Mouse (Mus musculus): ENCODE results near the gene Mrpl34.
"Not testable (repeated sequence)": the region's sequence is repeated elsewhere in the genome, so short reads cannot be mapped to it uniquely, and the experiment has no call there.

Gene Mrpl34

DNA sequence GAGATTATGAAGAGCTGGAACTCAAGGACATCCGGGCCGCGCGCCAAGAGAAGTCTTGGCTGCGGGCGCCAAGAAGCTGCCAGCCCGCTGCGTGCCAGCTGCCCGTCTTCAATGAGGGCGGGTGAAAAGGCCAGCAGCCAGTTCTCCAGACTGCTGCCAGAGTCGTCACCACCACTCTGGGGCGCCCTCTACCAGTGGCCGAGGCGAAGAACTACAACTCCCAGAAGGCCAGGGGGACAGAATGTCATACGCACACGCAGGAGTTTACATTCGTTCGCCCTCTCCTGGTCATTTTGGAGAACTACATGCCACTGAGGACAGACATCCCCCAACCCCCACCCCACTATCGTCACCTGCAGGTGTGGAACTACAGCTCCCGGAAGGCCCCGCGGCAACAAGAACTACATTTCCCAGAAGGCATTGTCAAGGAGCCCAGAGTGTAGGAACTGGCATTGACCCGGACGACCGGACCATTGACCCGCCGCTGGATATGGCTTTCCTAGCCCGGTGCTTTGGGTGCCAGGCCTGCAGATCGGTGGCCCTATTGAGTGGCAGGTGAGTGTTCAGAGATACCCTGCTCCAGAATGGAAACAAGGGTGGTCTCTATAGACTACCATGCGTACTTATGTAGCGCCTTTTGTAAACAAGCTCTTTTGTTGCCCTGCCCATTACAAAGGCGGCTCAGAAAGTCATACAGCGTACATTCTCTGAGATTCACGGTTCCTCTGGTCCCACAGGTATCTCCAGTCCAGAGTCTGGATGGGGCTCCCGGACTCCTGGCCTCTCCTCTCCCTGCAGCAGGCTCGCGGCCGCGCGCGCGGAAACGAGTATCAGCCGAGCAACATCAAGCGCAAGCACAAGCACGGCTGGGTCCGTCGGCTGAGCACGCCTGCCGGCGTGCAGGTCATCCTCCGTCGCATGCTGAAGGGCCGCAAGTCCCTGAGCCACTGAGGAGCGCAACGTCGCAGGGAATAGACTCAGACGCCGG is at the start of gene Mrpl34:
Gene Mrpl34, plus strand, starts transcription at position 447 of the 988 bp plus-strand sequence.
- peak; percentile 96 to 97 for DNase-seq (ENCODE audit: low read depth in 1 of 2, low spot score in 2 of 2)

- DNase-seq (ENCODE audit: low read depth in 1 of 2, low spot score in 2 of 2), result no peak
Observed at GRCm38 (mm10) chr8:71422121-71422520, 42.6 kb upstream of the Mrpl34 start.

DNA sequence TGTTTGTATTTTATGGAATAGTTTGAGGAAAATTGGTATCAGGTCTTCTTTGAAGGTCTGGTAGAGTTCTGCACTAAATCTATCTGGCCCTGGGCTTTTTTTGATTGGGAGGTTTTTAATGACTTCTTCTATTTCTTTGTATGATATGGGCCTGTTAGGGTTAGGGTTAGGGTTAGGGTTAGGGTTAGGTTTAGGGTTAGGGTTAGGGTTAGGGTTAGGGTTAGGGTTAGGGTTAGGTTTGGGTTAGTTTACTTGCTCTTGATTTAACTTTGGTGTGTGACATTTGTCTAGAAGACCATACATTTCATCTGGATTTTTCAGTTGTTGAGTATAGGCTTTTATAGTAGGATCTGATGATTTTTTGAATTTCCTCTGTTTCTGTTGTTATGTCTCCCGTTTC is 31.8 kb upstream of the Mrpl34 start:
- DNase-seq (ENCODE audit: low read depth in 1 of 2, low spot score in 2 of 2), result not testable (repeated sequence)

- no peak for DNase-seq (ENCODE audit: low read depth in 1 of 2, low spot score in 2 of 2)
Observed at GRCm38 (mm10) chr8:71437041-71437440, 27.7 kb upstream of the Mrpl34 start.

DNA sequence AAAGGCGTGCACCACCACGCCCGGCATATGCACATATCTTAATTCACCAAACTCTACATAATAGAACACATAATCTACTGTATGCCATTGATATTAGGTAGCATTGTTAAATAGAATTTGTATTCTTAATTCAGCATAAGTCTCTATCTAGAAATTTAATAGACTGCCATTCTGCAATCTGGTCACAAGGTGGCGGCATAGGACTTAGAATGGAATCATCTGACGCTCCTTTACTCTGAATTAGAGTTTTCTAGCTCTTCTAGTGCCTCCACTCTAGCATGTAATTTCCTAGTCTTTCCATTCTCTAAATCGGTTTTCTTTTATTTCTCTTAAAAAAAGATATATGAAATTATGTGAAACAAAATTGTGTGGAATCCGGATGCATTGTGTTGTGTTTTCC is 23.4 kb upstream of the Mrpl34 start:
- DNase-seq (ENCODE audit: low read depth in 1 of 2, low spot score in 2 of 2), result no peak

DNA sequence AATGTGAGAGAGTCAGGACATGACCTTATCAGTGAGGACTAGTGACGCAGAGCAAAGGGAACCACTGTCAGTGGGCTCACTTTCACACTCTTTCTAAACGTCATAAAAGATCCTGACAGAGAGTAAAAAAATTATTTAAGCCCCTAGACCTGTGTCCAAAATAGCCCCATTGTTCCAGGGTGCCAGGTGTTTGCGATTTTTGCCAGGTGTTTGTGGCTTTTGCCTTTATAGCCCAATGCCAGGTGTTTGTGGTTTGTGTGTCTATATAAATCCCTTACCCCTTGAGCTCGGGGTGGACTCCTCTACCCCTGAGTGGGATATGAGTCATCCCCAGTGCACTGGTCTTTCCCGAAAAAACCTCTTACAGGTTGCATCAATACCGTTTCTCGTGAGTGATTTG is 19.7 kb upstream of the Mrpl34 start:
- no peak for DNase-seq (ENCODE audit: low read depth in 1 of 2, low spot score in 2 of 2)

- no peak for DNase-seq (ENCODE audit: low read depth in 1 of 2, low spot score in 2 of 2)
Observed at GRCm38 (mm10) chr8:71451337-71451736, 13.4 kb upstream of the Mrpl34 start.

DNA sequence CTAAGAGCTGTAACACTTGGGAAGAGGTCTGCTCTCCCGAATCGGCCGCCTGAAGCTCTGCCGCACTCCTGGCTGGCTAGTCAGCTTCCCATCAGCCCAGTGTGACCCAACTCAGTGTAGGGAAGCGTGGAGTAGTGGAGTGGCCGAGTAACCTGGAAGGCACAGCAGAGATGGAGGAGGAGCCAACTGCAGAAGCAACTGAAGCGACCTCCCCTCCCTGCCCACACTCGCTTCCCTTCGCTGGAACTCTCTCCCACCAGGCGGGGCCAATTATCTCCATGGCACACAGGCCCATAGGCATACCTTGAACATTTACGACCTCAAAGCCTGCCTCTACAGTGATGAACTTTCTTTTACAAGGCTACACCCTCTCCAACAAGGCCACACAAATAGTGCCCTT is 13.0 kb upstream of the Mrpl34 start:
- DNase-seq (ENCODE audit: low read depth in 1 of 2, low spot score in 2 of 2), result no peak

GRCm38 (mm10) chr8:71452669-71453068 is 12.1 kb upstream of the Mrpl34 start:
- DNase-seq (ENCODE audit: low read depth in 1 of 2, low spot score in 2 of 2), result no peak

- DNase-seq (ENCODE audit: low read depth in 1 of 2, low spot score in 2 of 2), result no peak
Observed at GRCm38 (mm10) chr8:71454668-71455067, 10.1 kb upstream of the Mrpl34 start.

DNA sequence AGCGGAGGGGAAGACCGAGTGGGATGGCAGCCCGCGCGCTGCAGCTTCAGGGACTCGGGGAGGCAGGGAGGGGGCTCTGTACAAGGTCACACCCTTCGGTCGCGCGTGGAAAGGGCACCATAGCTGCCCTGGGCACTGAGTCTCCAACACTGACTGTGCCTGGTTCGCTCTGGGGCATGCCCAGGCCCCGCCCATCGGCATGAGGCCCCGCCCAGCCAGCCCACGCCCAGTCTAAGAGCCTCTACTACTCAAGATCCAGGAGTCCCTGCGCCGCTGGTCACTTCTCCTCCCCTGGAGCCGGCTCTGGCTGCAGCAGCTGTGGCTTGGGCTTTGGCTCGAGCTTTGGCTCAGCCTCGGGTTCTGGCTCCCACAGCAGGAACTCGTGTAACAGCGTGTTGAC is 7.9 kb upstream of the Mrpl34 start:
- no peak for DNase-seq (ENCODE audit: low read depth in 1 of 2, low spot score in 2 of 2)

GRCm38 (mm10) chr8:71457659-71458270 is 7.0 kb upstream of the Mrpl34 start:
- DNase-seq (ENCODE audit: low read depth in 1 of 2, low spot score in 2 of 2), result no peak

DNA sequence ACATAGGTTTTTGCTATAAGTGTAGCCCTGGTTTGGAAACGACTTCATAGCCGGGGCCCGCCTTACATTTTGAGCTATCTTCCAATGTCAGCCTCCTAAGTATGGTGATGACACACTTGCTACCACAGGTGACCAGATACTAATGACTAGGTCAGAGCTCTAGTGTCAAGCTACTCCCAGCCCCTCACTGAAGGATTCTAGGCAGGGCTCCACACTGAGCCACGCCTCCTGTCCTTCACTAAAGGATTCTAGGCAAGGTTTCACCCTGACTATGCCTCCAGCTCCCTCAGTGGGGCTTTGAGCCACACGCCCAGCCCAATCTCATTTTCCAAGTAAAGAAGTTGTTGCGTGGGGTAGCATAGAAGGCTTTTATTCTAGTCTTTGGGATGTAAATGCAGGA is 4.0 kb upstream of the Mrpl34 start:
- DNase-seq (ENCODE audit: low read depth in 1 of 2, low spot score in 2 of 2), result no peak

GRCm38 (mm10) chr8:71461152-71461840 is 3.5 kb upstream of the Mrpl34 start:
- no peak for DNase-seq (ENCODE audit: low read depth in 1 of 2, low spot score in 2 of 2)

GRCm38 (mm10) chr8:71462191-71462590 is 2.6 kb upstream of the Mrpl34 start:
- DNase-seq (ENCODE audit: low read depth in 1 of 2, low spot score in 2 of 2), result no peak

DNA sequence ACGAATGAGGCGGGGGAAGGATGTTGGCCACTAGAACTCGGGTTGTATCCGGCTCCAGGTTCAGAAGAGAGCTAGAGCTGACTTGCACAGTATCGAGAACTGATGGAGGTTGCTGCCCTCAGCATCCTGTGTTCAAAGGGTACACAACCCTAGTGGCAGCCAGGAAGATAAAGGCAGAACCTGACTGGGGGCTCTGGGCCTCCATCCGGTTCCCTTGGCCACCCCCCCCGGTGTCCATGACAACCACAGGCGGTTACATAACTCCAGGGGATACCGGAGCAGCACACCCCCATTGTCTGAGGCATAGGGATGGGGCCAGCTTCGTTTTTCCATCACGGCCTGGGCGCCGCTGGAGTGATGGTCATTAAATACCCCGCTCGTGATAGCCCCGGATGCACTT is 2.0 kb upstream of the Mrpl34 start:
- no peak for DNase-seq (ENCODE audit: low read depth in 1 of 2, low spot score in 2 of 2)

DNA sequence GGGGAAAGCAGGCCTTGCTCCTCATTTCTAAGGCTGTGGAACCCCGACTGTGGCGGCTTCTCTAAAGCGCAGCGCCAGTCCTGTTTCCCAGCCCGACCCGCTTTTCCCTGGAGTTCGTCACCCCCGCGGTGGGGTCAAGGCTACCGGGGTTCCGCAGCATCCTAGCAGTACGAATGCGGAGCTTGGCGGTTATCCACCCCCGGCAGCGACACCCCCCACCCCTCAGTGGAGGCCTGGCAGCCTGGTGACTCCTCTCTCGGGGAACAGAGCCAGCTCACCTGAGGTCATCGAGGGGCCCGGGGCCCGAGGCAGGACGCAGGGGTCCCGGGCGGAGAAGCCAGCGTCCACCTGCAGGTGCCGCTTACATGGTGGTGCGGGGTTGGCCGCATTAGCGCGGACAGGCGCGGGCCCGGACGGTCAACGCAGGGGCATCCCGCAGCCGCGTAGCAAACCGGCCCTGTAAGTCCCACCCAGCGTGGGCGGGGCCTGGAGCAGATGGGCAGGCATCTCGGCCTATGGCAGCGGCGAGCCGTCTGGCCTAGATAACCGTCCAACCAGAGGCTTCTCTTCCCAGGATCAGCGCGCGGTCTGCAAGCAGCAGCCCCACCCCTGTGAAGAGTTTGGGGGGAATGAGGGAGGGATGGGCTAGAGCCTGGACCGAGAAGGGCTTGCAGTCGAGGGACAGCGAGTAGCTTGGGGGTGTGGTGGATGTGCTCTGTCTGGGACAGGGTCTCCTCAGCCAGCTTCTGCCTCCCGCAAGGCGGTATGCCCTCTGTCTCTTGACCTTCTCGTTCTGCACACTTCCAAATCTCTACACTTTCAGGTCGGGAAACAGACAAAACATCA is 1.3 kb upstream of the Mrpl34 start, which contains the start of gene Abhd8:
Gene Abhd8, minus strand, starts transcription at position 468 of the 846 bp plus-strand sequence.
- peak; percentile 74 to 86 for DNase-seq (ENCODE audit: low read depth in 1 of 2, low spot score in 2 of 2)

DNA sequence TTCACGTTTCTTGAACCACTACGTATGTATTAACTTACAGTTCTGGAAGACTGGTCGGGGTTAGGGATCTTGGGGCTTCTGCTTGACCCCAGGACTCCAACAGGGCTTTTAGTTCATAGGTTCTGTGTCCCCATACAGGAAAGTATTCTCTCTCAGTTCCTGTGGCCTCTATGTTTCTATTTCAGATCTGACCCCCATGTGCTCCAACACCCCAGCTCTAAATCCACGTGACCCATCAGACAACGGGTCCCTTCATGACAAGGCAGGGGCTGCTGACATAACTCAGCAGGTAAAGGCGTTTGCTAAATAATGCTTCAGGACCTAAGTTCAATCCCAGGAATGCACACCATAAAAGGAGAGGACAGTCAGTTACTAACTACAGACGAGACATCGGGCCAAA is 974 bp downstream of the Mrpl34 start:
- no peak for DNase-seq (ENCODE audit: low read depth in 1 of 2, low spot score in 2 of 2)

DNA sequence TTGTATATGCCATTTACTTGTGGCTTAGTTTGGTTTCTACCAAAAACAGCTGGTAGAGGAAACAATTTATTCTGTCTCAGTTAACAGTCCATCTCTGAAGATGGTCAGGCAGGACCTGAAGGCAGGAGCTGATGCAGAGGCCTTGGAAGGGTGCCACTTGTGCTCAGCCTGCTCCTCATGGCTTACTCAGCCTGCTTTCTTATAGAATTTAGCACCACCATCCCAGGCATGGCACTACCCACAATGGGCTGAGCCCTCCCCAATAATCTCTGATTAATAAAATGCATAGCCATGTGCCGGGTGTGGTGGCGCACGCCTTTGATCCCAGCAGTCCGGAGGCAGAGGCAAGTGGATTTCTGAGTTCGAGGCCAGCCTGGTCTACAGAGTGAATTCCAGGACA is 1.4 kb downstream of the Mrpl34 start:
- DNase-seq (ENCODE audit: low read depth in 1 of 2, low spot score in 2 of 2), result no peak

GRCm38 (mm10) chr8:71467201-71467600 is 2.4 kb downstream of the Mrpl34 start:
- DNase-seq (ENCODE audit: low read depth in 1 of 2, low spot score in 2 of 2), result no peak

DNA sequence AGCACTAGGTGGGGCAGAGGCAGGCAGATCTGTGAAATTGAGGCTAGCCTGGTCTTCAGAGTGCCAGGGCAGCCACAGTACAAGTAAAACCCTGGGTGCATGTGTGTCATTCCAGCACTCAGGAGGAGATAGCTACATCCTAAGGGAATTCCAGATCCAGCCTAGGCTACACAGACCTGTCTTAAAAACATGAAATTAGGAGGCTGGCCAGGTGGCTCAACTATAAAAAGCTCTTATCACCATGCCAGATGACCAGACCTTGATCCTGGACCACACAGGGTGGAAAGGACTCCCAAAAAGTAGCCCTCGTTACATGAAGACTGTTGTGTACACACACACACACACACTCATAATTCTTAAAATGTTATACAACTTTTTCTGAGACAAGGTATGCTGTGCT is 3.2 kb downstream of the Mrpl34 start:
- DNase-seq (ENCODE audit: low read depth in 1 of 2, low spot score in 2 of 2), result no peak
